Mouse (Mus musculus) stomach, postnatal 0 days (tissue): Measurements from ENCODE around the gene Axl.

Source experiments
- CTCF ChIP-seq: IDR thresholded peaks from 2 replicates; pipeline ENCODE4 v1.5.1; 2016; ENCODE audit warnings: antibody characterized with exemption, low read depth, mild to moderate bottlenecking, moderate library complexity
- EP300 ChIP-seq: optimal IDR thresholded peaks from 2 replicates; pipeline ENCODE3; 2016; ENCODE audit warnings: antibody characterized with exemption

DNA sequence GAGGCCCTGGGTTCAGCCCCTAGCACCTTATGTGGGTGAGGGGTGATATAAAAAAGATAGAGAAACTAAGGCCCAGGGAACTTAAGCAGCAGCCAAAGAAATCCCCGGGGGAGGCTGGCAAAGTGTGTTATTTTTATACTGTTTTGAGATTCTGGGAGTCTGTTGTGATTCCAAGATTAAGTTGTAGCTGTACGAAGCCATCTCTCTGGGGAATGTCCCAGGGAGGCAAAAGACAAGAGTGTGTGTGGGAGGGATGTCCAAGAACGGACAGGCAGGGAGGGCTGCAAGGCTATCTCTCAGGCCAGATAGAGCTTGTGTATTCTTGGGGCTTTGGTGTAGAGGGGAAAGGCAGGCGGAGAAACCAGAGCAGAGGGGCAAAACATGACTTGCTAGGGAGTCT lies 16.3 kb upstream of the Axl start:
- TF ChIP-seq CTCF, result no peak
- no peak for TF ChIP-seq EP300
